In the genomic region with DNA sequence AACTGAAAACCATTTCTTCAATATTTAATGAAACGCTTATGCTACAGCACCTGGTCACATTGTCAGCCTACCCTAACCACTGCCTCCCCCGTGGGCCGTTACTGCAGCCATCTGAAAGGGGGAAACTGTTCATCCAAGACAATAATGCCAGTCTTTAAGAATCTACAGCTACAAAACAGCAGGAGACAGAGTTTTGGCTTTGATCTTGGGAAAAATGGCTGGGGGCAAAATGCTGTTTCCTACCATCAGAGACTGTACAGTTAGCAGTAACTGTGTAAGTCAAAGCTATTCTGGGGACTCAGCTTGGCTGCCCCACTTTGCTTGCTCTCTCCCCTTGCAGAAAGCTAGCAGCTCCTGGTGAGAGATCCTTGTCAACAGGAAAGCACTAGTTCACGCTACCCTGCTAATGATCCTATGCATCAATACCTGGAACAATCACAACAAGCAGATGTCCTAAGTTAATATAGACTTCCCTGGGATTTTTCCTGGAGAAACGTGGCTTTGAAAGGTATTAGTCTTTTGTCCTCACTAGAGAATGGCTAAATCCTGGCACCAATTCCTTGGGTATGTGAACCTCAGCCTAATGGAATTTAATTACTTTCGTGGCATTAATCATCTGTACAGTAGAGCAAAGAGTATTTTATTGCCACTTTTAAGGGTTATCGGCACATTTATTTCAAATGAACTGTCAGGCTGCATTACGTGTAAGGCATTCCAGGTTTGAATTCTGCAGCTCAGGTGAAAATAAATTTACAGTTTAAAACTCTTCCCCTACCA, we compare ENCODE assay signal across 17 mouse cellular contexts.
DNase-seq lines count a peak whose midpoint lies in the region; ATAC-seq and TF ChIP-seq lines count a peak whose summit lies in the region.
"Had no signal": no experiment of that assay in that cellular context is flagged by ENCODE, and none has a peak within 500 bp of the region (broad histone marks: within the 10 kb centered on the region; RNA-seq: fewer than 3 reads in every experiment).

No protein-coding gene starts in this region.

- H3K27me3 ChIP-seq in forebrain, embryonic 12.5 days, result no peaks in the 10 kb centered on the region
- no peaks in the 10 kb centered on the region for H3K27me3 ChIP-seq in forebrain, embryonic 10.5 days (ENCODE audit: poor library complexity, severe bottlenecking)
- no peaks in the 10 kb centered on the region for H3K27me3 ChIP-seq in kidney, embryonic 14.5 days (ENCODE audit: control insufficient read depth, insufficient read depth, low read length)
- H3K27me3 ChIP-seq: embryonic facial prominence, embryonic 15.5 days had no signal

- H3K9ac ChIP-seq in forebrain, embryonic 12.5 days, result no peak overlapping the region
- H3K9ac ChIP-seq in kidney, embryonic 14.5 days (ENCODE audit: low read depth, low read length), result no peak overlapping the region
- H3K9ac ChIP-seq: embryonic facial prominence, embryonic 15.5 days had no signal

- no peak for TF ChIP-seq CTCF in layer of hippocampus, adult 2 months (conservative IDR thresholded peaks at IDR 0.05)

- peak; percentile 30; the same call in 1 of the 2 replicates for ATAC-seq in forebrain, embryonic 12.5 days (ENCODE audit: low FRiP score)
- ATAC-seq in kidney, embryonic 14.5 days (ENCODE audit: low FRiP score, low TSS enrichment), result no peak

- H3K36me3 ChIP-seq in forebrain, embryonic 12.5 days (replicated peaks), result no peaks in the 10 kb centered on the region
- no peaks in the 10 kb centered on the region for H3K36me3 ChIP-seq in forebrain, embryonic 10.5 days (replicated peaks)
- no peaks in the 10 kb centered on the region for H3K36me3 ChIP-seq in kidney, embryonic 14.5 days (ENCODE audit: control insufficient read depth, insufficient read depth, low read length)
- H3K36me3 ChIP-seq: embryonic facial prominence, embryonic 15.5 days had no signal

- H3K4me2 ChIP-seq in forebrain, embryonic 12.5 days, result no peak overlapping the region
- H3K4me2 ChIP-seq in kidney, embryonic 14.5 days (replicated peaks; ENCODE audit: low read depth, low read length), result no peak overlapping the region
- H3K4me2 ChIP-seq: embryonic facial prominence, embryonic 15.5 days; liver, embryonic 11.5 days had no signal

- H3K4me1 ChIP-seq in forebrain, embryonic 12.5 days, result peaks cover 12% of the 10 kb centered on the region
- peaks cover 15% of the 10 kb centered on the region for H3K4me1 ChIP-seq in forebrain, embryonic 10.5 days
- H3K4me1 ChIP-seq in kidney, embryonic 14.5 days (ENCODE audit: control insufficient read depth, insufficient read depth, low read length), result no peaks in the 10 kb centered on the region
- H3K4me1 ChIP-seq: embryonic facial prominence, embryonic 15.5 days had no signal

- no peak overlapping the region for H3K4me3 ChIP-seq in forebrain, embryonic 12.5 days (replicated peaks)
- no peak overlapping the region for H3K4me3 ChIP-seq in forebrain, embryonic 10.5 days
- no peak overlapping the region for H3K4me3 ChIP-seq in layer of hippocampus, adult 2 months
- no peak overlapping the region for H3K4me3 ChIP-seq in kidney, embryonic 14.5 days (ENCODE audit: low read length)
- H3K4me3 ChIP-seq: embryonic facial prominence, embryonic 15.5 days had no signal

- H3K27ac ChIP-seq in forebrain, embryonic 12.5 days, result no peak overlapping the region
- H3K27ac ChIP-seq in forebrain, embryonic 10.5 days, result no peak overlapping the region
- peak overlapping the region; percentile 52; the same call in 1 of the 2 replicates for H3K27ac ChIP-seq in layer of hippocampus, adult 2 months
- H3K27ac ChIP-seq in kidney, embryonic 14.5 days (ENCODE audit: low read depth, low read length), result no peak overlapping the region
- H3K27ac ChIP-seq: embryonic facial prominence, embryonic 15.5 days had no signal

- WGBS in forebrain, embryonic 12.5 days, result 54% methylated on average over 8 of the region's 8 CpGs
- 73% methylated on average over 8 of the region's 8 CpGs for WGBS in forebrain, embryonic 10.5 days
- WGBS in kidney, embryonic 14.5 days, result 43% methylated on average over 8 of the region's 8 CpGs

- no peak for DNase-seq in forebrain, embryonic 10.5 days (ENCODE audit: extremely low spot score, low spot score)
- no peak for DNase-seq in layer of hippocampus, adult 2 months (ENCODE audit: low spot score in 2 of 2)
- DNase-seq in layer of hippocampus, adult 9-11 months, result no peak
- DNase-seq in Muller cell, postnatal 12 days (ENCODE audit: inconsistent ontology term), result peak; percentile 11
- peak; percentile 27 for DNase-seq in mesoderm, embryonic 11.5 days (ENCODE audit: low read depth, low spot score)
- DNase-seq in adrenal gland, postnatal 36 days, result no peak
- DNase-seq: adrenal gland, adult 2 months; cerebellum, postnatal 10 days; kidney, adult 18-20 months; kidney, postnatal 10 days; lung, adult 18-20 months; lung, postnatal 4 days; thymus, postnatal 25 days had no signal

- no peaks in the 10 kb centered on the region for H3K9me3 ChIP-seq in forebrain, embryonic 12.5 days
- H3K9me3 ChIP-seq in forebrain, embryonic 10.5 days, result no peaks in the 10 kb centered on the region
- H3K9me3 ChIP-seq in kidney, embryonic 14.5 days (ENCODE audit: control insufficient read depth, low read length), result no peaks in the 10 kb centered on the region
- H3K9me3 ChIP-seq: embryonic facial prominence, embryonic 15.5 days had no signal

Comparison
In these comparisons a context has a peak if more than half of its experiments do, and no peak if none do; other contexts are left out.
1. DNase-seq: peak in Muller cell, postnatal 12 days (single experiment) and mesoderm, embryonic 11.5 days (single experiment); none in forebrain, embryonic 10.5 days (single experiment), layer of hippocampus, adult 2 months (0 of 2), layer of hippocampus, adult 9-11 months (single experiment) and adrenal gland, postnatal 36 days (0 of 2).